Mouse (Mus musculus): ENCODE results near the gene Sord. TPM values are rescaled to one million over a fixed set of nuclear protein-coding genes. Genes with fewer than 3 reads are reported as not detected.

Gene Sord
- polyA plus RNA-seq, 1 experiment from 2014 or later = 99.9 TPM

DNA sequence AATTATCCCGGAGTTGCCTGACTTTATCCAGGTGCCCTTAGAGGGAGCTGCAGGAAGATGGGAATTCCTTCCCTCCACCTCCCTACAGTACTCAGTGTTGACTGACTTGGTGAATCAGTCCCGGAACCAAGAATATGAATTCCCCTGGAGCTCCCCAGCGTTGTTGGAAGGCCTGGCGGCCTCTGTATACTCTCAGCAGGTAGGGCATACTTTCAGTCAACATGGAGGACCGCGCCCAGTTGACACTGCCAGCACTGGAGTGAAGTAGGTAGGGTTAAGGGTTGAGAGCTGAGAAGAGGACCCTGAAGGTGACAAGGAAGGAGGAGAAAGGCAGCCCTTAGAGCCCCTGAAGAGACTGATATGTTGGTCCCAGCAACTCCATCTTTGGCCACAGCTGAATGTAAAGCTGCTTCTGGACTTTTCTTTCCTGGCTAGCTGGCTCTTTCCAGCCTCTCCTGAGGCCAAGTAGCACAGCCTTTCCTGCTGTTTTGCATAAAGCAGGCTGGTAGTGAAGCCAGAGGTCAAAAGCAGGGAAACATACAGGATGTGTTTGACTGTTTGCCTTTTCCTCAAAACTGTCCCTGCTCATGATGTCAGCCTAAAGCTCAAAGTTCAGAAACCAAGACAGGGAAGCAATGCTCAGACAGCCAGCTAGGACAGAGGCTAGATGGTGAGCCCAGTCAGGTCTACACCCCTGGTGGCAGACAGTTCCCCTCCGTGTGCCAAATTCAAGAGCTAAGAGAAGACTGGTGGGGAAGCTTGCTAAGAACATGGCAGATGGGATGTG, 32.1 kb downstream of the Sord start:
- Histone ChIP-seq H3K36me3 (ENCODE audit: inconsistent target) (peaks cover 9% of the 10 kb centered on the region; the same call in 1 of the 2 replicates), H3K27ac (no peak overlapping the region), H3K79me2 (ENCODE audit: inconsistent target) (no peaks in the 10 kb centered on the region), H3K4me3 (ENCODE audit: inconsistent target) (no peak overlapping the region)
- WGBS (ENCODE audit: missing documents) = 93% methylated on average over 7 of the region's 7 CpGs

DNA sequence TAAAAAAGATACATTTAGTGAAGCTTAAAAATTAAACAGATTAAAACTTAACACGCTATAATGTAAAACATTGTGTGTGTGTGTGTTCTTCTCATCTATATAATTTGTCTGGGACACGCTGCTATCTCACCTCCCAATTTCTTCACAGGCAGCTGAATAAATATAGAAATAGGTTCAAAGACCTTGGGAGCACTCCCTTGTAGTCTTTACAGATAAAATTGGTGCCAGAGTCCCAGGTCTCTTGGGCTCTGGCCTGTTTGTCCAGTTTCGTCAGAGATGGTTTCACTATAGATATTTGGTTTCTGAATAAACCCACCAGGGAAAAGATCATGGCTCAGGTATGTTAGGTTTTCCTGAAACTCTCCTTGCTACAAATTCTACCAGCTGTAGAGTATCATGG, 44.2 kb downstream of the Sord start:
- no peaks in the 10 kb centered on the region for H3K79me2 ChIP-seq (ENCODE audit: inconsistent target)
- H3K4me3 ChIP-seq (ENCODE audit: inconsistent target) = no peak overlapping the region
- no peak overlapping the region for H3K27ac ChIP-seq
- 93% methylated on average over 3 of the region's 3 CpGs for WGBS (ENCODE audit: missing documents)
- no peaks in the 10 kb centered on the region for H3K36me3 ChIP-seq (ENCODE audit: inconsistent target)

DNA sequence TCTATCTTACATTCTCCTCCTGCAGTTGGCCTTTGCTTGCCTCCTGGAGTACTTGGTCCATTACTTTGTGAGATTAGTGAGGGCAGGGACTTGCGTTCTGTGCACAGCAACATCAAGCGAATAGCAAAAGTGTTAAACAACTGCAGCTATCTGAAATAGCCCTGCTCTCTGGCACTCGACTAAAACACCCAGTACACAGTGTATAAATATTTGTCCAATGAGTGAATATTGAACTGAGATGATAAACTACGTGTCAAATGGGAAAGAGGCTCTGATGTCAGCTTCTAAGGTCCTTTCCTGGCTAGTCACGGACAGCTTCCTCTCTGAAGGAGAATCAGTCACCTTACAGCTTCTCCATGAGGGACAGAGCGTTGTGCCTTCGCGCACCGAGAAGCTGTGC, 49.5 kb downstream of the Sord start:
- Histone ChIP-seq H3K4me3 (ENCODE audit: inconsistent target) (no peak overlapping the region), H3K27ac (no peak overlapping the region), H3K79me2 (ENCODE audit: inconsistent target) (no peaks in the 10 kb centered on the region), H3K36me3 (ENCODE audit: inconsistent target) (no peaks in the 10 kb centered on the region)
- WGBS (ENCODE audit: missing documents) = 93% methylated on average over 9 of the region's 9 CpGs

DNA sequence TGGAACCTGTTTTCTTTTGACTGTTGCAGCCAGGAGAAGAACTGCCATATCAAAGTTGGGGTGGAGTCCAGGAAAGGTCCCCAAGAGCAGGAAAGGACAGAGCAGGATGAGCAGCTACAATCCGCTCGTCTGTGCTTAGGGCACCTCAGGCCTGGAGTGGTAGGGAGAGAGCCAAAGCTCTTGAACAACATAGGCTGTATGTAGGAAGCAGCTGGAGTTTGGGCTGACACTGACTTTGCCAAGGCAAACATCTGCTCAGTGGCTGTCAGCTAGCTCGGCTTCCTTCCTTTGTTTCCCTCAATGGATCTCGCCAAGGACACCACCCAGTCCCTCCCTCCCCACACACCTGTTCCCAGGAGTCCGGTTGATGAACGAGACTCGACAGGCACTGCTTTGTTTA, 51.6 kb downstream of the Sord start:
- Histone ChIP-seq H3K4me3 (ENCODE audit: inconsistent target) (no peak overlapping the region), H3K79me2 (ENCODE audit: inconsistent target) (no peaks in the 10 kb centered on the region), H3K27ac (no peak overlapping the region), H3K36me3 (ENCODE audit: inconsistent target) (no peaks in the 10 kb centered on the region)
- 77% methylated on average over 7 of the region's 7 CpGs for WGBS (ENCODE audit: missing documents)

DNA sequence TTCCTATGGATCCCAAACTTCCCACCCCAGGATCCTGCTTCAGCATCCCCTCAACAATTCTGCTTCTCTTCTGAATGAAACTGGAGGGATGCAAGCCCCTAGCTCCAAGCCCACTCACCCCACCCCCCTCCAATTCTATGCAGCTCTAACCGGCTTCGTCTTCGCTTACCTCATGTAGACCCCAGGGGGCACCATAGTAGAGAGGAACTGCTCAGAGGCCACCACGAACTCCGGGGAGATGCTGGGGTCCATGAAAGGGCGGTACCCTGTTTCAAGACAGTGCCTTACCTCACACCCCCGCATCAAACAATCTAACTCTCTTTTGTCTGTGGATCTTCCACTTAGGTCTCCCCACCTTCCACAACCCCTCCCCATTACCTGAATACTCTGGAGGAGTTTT, 60.4 kb downstream of the Sord start:
- 5% methylated on average over 4 of the region's 7 CpGs for WGBS (ENCODE audit: missing documents)
- H3K27ac ChIP-seq = no peak overlapping the region
- H3K4me3 ChIP-seq (ENCODE audit: inconsistent target) = no peak overlapping the region
- no peaks in the 10 kb centered on the region for H3K79me2 ChIP-seq (ENCODE audit: inconsistent target)
- H3K36me3 ChIP-seq (ENCODE audit: inconsistent target) = no peaks in the 10 kb centered on the region

DNA sequence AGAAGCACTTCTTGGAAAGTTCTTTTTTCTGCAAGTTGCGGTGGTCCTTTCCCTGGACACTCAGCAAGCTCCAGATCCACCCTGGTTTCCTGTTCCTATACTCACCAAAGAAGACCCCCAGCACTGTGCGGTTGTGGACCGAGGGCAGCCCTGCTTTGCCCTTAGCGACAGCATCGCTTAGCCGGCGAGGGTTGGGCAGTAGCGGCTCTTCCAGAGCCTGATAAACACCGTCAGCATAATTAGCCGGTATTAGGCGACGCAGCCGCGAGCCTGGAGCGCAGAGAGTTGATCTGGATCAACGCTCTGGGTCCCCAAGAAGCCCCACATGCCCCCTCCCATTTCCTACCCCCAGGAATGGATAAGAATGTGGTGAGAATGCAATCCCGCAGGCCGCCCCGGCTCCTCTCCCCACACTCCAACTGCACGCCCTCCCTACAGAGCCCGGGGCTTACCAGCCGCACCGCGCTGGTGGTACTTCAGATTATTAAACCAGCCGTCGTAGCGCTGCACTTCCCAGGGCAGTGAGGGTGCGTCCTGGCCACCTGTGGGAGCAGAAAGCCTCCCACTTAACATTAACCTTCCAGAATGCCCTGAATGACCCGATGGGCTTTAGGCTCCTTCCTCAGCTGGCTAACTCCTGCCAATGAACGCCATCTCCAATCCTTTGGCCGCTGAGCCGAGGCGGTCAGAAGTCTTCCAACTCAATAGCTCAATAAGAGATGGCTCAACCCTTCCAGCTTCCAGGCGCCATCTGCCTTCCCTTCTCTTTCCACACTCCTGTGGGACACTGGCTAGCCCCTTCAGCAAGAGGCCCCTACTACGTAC, 62.9 kb downstream of the Sord start:
- Histone ChIP-seq H3K36me3 (ENCODE audit: inconsistent target) (no peaks in the 10 kb centered on the region), H3K27ac (no peak overlapping the region), H3K4me3 (ENCODE audit: inconsistent target) (no peak overlapping the region), H3K79me2 (ENCODE audit: inconsistent target) (no peaks in the 10 kb centered on the region)
- WGBS (ENCODE audit: missing documents) = 4% methylated on average over 35 of the region's 35 CpGs

DNA sequence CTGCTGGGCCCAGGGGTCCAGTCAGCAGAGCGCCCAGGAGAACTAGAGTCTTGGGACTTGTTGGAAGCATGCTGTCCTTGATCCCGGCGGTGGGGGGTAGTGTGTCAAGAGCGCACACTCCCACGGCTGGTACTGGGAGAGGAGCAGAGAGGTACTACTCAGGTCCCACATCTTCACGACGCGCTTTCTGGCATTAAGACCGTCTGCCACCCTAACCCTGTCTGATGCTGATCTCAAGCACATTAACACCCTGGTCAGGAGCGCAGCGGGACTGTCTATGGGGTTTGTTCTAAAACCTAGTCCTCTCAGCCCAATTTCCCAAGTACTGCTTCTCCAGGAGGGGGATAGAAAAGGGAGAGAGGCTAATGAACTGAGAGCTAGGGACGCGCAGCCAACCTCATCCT, 63.5 kb downstream of the Sord start, which contains the start of gene Duox2:
Duox2 (minus strand) TSS at position 354 of the 404 bp plus-strand sequence.
- no peaks in the 10 kb centered on the region for H3K36me3 ChIP-seq (ENCODE audit: inconsistent target)
- H3K79me2 ChIP-seq (ENCODE audit: inconsistent target) = no peaks in the 10 kb centered on the region
- H3K27ac ChIP-seq = no peak within 1 kb of the TSS
- WGBS (ENCODE audit: missing documents) = 12% methylated on average over 13 of the region's 13 CpGs
- H3K4me3 ChIP-seq (ENCODE audit: inconsistent target) = no peak within 1 kb of the TSS

DNA sequence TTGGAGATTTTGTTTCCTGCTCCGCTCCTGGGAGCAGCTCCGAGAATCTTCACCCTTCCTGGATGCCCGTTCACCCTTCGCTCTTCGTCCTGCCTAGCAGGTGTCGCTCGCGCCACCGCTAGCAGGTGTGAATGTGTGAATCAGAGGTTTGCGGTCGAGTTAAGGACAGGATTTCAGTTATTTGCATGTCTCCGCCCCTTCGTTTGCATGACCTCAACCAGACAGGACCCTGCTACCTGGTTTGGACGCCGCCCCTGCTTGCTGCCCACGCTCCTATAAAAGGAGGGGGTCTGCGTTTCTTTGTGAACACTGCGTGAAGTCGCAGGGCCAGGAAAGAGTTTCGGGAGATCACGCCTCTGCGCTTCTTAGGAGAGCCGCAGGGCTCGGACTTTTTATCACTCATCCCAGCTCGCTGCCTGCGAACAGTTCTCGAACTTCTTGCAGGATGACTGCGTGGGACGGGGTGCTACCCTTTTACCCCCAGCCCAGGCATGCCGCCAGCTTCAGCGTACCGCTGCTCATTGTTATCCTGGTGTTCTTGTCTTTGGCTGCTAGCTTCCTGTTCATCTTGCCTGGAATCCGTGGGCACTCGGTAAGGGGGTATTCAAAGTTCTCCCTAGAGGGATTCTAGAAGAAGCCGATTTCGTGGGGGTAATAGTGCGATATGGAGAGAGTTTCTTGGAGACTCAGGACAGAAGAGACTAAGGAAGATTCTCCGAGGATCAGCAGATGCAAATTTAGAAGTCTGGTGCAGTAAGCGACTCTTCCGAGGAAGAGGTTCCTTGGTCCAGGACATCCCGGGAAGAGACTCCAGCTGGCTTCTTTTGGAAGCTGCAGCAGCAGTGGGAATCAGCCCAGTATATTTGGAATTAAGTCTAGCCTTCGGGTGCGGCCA, 64.3 kb downstream of the Sord start, which contains the start of gene Duoxa2:
Duoxa2 (plus strand) TSS at position 305 of the 895 bp plus-strand sequence.
- no peaks in the 10 kb centered on the region for H3K79me2 ChIP-seq (ENCODE audit: inconsistent target)
- H3K4me3 ChIP-seq (ENCODE audit: inconsistent target) = no peak within 1 kb of the TSS
- no peak within 1 kb of the TSS for H3K27ac ChIP-seq
- 5% methylated on average over 43 of the region's 43 CpGs for WGBS (ENCODE audit: missing documents)
- no peaks in the 10 kb centered on the region for H3K36me3 ChIP-seq (ENCODE audit: inconsistent target)

DNA sequence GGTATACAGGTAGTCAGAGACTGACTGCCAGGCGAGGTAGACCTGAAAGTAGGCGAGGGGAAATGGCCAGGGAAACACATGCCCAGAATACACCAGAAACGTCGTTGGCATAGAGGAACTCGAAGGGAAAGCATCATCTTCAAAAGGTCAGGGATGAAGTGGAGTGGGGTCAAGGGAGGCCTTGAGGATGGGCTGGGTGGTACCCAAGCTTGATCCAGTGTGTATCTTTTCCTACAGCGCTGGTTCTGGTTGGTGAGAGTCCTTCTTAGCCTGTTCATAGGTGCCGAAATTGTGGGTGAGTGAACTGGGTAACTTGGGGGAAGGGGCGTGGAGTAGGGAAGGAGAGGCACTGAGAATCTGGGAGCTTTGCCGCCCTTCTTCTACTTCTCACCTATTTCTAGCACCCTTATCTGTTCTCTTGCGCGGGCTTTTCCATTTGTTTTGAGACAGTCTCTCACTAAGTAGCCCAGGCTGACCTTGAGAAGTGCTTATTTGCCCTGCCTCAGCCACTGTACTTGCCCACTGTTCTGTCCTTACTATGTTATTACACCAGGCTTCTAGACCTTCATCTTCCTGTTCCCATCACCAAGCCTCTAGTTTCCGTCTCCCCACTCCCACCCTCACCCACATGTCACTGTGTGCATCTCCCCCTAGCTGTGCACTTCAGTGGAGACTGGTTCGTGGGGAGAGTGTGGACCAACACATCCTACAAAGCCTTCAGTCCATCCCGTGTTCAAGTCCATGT, 65.5 kb downstream of the Sord start:
- Histone ChIP-seq H3K36me3 (ENCODE audit: inconsistent target) (no peaks in the 10 kb centered on the region), H3K4me3 (ENCODE audit: inconsistent target) (no peak overlapping the region), H3K27ac (no peak overlapping the region), H3K79me2 (ENCODE audit: inconsistent target) (no peaks in the 10 kb centered on the region)
- 21% methylated on average over 14 of the region's 14 CpGs for WGBS (ENCODE audit: missing documents)

DNA sequence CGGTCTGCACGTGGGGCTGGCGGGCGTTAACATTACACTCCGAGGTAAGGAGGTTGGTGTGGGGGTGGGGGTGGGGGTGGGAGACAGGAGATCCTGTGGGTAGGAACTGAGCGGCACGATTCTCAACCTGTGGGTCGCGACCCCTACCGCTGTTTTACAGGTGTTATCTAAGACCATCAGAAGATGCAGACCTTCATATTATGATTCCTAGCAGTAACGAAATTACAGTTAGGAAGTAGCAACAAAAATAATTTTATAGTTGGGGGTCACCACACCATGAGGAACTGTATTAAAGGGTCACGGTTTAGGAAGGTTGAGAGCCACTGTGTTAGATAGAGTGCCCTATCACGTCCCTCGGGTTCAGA, 66.1 kb downstream of the Sord start:
- Histone ChIP-seq H3K4me3 (ENCODE audit: inconsistent target) (no peak overlapping the region), H3K36me3 (ENCODE audit: inconsistent target) (no peaks in the 10 kb centered on the region)

DNA sequence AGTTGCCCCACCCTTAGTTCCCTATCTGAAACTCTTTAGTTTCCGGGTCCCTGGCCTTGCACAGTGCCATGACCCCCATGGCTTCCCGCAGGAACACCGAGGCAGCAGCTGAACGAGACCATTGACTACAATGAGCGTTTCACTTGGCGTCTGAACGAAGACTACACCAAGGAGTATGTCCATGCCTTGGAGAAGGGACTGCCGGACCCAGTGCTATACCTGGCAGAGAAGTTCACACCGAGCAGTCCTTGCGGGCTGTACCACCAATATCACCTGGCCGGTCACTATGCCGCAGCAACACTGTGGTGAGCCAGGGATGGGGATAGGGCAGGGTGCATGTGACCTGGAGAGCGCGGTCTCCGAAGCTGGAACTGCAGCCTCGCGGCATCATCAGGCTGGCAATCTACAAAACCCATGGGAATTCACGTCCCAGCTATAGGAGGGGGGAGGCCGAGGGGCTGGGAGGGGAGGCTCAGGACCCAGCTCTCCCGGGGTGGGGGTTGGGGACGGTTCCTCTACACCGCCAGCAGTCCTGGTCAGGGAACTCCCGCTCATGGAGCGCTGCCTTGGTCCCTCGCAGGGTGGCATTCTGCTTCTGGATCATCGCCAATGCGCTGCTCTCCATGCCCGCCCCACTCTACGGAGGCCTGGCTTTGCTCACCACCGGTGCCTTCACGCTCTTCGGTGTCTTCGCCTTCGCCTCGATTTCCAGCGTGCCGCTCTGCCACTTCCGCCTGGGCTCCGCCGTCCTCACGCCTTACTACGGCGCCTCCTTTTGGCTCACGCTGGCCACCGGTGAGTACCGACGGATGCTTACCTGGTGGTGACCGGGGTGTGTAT, 66.8 kb downstream of the Sord start:
- 3% methylated on average over 48 of the region's 48 CpGs for WGBS (ENCODE audit: missing documents)
- no peak overlapping the region for H3K4me3 ChIP-seq (ENCODE audit: inconsistent target)
- H3K27ac ChIP-seq = no peak overlapping the region
- H3K79me2 ChIP-seq (ENCODE audit: inconsistent target) = no peaks in the 10 kb centered on the region
- no peaks in the 10 kb centered on the region for H3K36me3 ChIP-seq (ENCODE audit: inconsistent target)

More for the DNA sequence above, 66.1 kb downstream of the Sord start:
- Histone ChIP-seq H3K27ac (no peak overlapping the region), H3K79me2 (ENCODE audit: inconsistent target) (no peaks in the 10 kb centered on the region)
- 11% methylated on average over 14 of the region's 14 CpGs for WGBS (ENCODE audit: missing documents)

DNA sequence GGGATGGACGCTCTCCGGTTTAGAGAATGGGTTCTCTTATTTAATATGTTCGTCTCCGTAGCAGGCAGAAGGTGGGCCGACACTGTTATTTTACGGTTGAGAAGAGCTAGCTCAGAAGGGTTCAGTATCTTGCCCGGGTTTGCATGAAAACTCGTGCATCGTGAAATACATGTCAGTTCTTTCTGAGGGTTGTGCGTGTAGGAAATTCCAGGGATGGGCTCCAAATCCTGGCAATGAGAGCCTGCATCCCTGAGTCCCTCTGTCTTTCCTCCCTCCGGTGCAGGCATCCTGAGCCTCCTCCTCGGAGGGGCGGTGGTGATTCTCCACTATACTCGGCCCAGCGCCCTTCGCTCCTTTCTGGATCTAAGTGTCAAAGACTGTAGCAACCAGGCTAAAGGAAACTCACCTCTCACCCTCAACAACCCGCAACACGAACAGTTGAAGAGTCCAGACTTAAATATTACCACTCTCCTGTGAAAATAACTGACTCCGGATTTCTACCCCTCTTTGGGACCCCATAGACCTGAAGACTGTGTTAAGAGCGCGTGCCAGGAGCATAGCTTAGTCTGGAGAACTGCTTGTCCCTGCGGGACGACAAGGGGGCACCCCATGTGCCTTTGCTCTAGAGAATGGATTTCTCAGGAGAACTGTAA, 67.5 kb downstream of the Sord start:
- Histone ChIP-seq H3K27ac (no peak overlapping the region), H3K4me3 (ENCODE audit: inconsistent target) (no peak overlapping the region), H3K36me3 (ENCODE audit: inconsistent target) (no peaks in the 10 kb centered on the region), H3K79me2 (ENCODE audit: inconsistent target) (no peaks in the 10 kb centered on the region)
- 12% methylated on average over 23 of the region's 23 CpGs for WGBS (ENCODE audit: missing documents)

Data from macrophage (primary cell).